Comparison of ENCODE assay signal across 25 mouse cellular contexts in genomic region chr13:83328488-83328887, GRCm38 (mm10).
DNase-seq lines count a peak whose midpoint lies in the region; ATAC-seq lines count a peak whose summit lies in the region.
"Had no signal": no experiment of that assay in that cellular context is flagged by ENCODE, and none has a peak within 500 bp of the region (broad histone marks: within the 10 kb centered on the region; RNA-seq: fewer than 3 reads in every experiment).

No protein-coding gene starts in this region.

- no peaks in the 10 kb centered on the region for H3K9me3 ChIP-seq in heart, embryonic 10.5 days
- H3K9me3 ChIP-seq in midbrain, embryonic 12.5 days: no peaks in the 10 kb centered on the region
- no peaks in the 10 kb centered on the region for H3K9me3 ChIP-seq in midbrain, embryonic 15.5 days
- H3K9me3 ChIP-seq in kidney, embryonic 14.5 days (ENCODE audit: control insufficient read depth, low read length): no peaks in the 10 kb centered on the region
- H3K9me3 ChIP-seq: heart, embryonic 13.5 days had no signal

- H3K27me3 ChIP-seq in heart, embryonic 10.5 days (ENCODE audit: insufficient read depth, poor library complexity, severe bottlenecking): no peaks in the 10 kb centered on the region
- H3K27me3 ChIP-seq in midbrain, embryonic 12.5 days: no peaks in the 10 kb centered on the region
- no peaks in the 10 kb centered on the region for H3K27me3 ChIP-seq in midbrain, embryonic 15.5 days (replicated peaks)
- no peaks in the 10 kb centered on the region for H3K27me3 ChIP-seq in kidney, embryonic 14.5 days (ENCODE audit: control insufficient read depth, insufficient read depth, low read length)
- H3K27me3 ChIP-seq: heart, embryonic 13.5 days had no signal

- H3K36me3 ChIP-seq in heart, embryonic 10.5 days: no peaks in the 10 kb centered on the region
- no peaks in the 10 kb centered on the region for H3K36me3 ChIP-seq in midbrain, embryonic 12.5 days
- no peaks in the 10 kb centered on the region for H3K36me3 ChIP-seq in midbrain, embryonic 15.5 days (replicated peaks)
- no peaks in the 10 kb centered on the region for H3K36me3 ChIP-seq in kidney, embryonic 14.5 days (ENCODE audit: control insufficient read depth, insufficient read depth, low read length)
- H3K36me3 ChIP-seq: heart, embryonic 13.5 days had no signal

- H3K9ac ChIP-seq in midbrain, embryonic 12.5 days (replicated peaks): no peak overlapping the region
- no peak overlapping the region for H3K9ac ChIP-seq in midbrain, embryonic 15.5 days
- H3K9ac ChIP-seq in kidney, embryonic 14.5 days (ENCODE audit: low read depth, low read length): no peak overlapping the region
- H3K9ac ChIP-seq: heart, embryonic 13.5 days; hindbrain, embryonic 14.5 days had no signal

- H3K4me1 ChIP-seq in heart, embryonic 10.5 days: no peaks in the 10 kb centered on the region
- H3K4me1 ChIP-seq in midbrain, embryonic 12.5 days: no peaks in the 10 kb centered on the region
- no peaks in the 10 kb centered on the region for H3K4me1 ChIP-seq in midbrain, embryonic 15.5 days
- H3K4me1 ChIP-seq in kidney, embryonic 14.5 days (ENCODE audit: control insufficient read depth, insufficient read depth, low read length): no peaks in the 10 kb centered on the region

- H3K27ac ChIP-seq in heart, embryonic 10.5 days: no peak overlapping the region
- no peak overlapping the region for H3K27ac ChIP-seq in midbrain, embryonic 12.5 days (replicated peaks)
- no peak overlapping the region for H3K27ac ChIP-seq in midbrain, embryonic 15.5 days
- H3K27ac ChIP-seq in kidney, embryonic 14.5 days (ENCODE audit: low read depth, low read length): no peak overlapping the region
- H3K27ac ChIP-seq: heart, embryonic 13.5 days; hindbrain, embryonic 14.5 days; hindbrain, postnatal 0 days had no signal

- peak; percentile 87 for DNase-seq in heart, adult 11 months
- no peak for DNase-seq in heart, embryonic 10.5 days (ENCODE audit: low spot score)
- DNase-seq in skeletal muscle tissue, adult 2 months (ENCODE audit: low read depth, low spot score): peak; percentile 7
- DNase-seq in neural tube, embryonic 10.5 days (ENCODE audit: extremely low spot score, low spot score): no peak
- DNase-seq: adrenal gland, adult 2 months; adrenal gland, postnatal 14 days; cerebellum, adult 11-12 months; cerebellum, adult 8-10 months; cerebellum, postnatal 10 days; cerebellum, postnatal 36 days; gastrocnemius, postnatal 10 days; gastrocnemius, postnatal 36 days; heart, adult 18-20 months; heart, postnatal 14 days; heart, postnatal 4 days had no signal

- H3K4me2 ChIP-seq in midbrain, embryonic 12.5 days (replicated peaks): no peak overlapping the region
- no peak overlapping the region for H3K4me2 ChIP-seq in midbrain, embryonic 15.5 days
- H3K4me2 ChIP-seq in kidney, embryonic 14.5 days (replicated peaks; ENCODE audit: low read depth, low read length): no peak overlapping the region
- H3K4me2 ChIP-seq: heart, embryonic 13.5 days; hindbrain, embryonic 14.5 days had no signal

- ATAC-seq in midbrain, embryonic 12.5 days (ENCODE audit: low FRiP score, low read depth): 0 out of 2 replicates have a peak, but pooled peaks have one; percentile 38
- ATAC-seq in midbrain, embryonic 15.5 days (replicated peaks): no peak
- ATAC-seq in granulocyte monocyte progenitor cell, adult 5-6 weeks (replicated peaks; ENCODE audit: poor library complexity, severe bottlenecking): peak; percentile 66
- no peak for ATAC-seq in kidney, embryonic 14.5 days (ENCODE audit: low FRiP score, low TSS enrichment)
- ATAC-seq: CD4-positive, CD25-positive, alpha-beta regulatory T cell, adult 4 months; forebrain, embryonic 14.5 days; hindbrain, postnatal 0 days; inflammation-experienced regulatory T-cells, adult 6 months had no signal

- WGBS in heart, embryonic 10.5 days: 82% methylated on average over 4 of the region's 4 CpGs
- 65% methylated on average over 4 of the region's 4 CpGs for WGBS in midbrain, embryonic 12.5 days
- WGBS in midbrain, embryonic 15.5 days: 70% methylated on average over 4 of the region's 4 CpGs
- 60% methylated on average over 4 of the region's 4 CpGs for WGBS in kidney, embryonic 14.5 days

- H3K4me3 ChIP-seq in heart, embryonic 10.5 days: no peak overlapping the region
- H3K4me3 ChIP-seq in midbrain, embryonic 12.5 days: no peak overlapping the region
- no peak overlapping the region for H3K4me3 ChIP-seq in midbrain, embryonic 15.5 days
- H3K4me3 ChIP-seq in kidney, embryonic 14.5 days (ENCODE audit: low read length): no peak overlapping the region
- H3K4me3 ChIP-seq: heart, embryonic 13.5 days had no signal

Comparison
In these comparisons a context has a peak if more than half of its experiments do, and no peak if none do; other contexts are left out.
1. DNase-seq: peak in heart, adult 11 months (single experiment) and skeletal muscle tissue, adult 2 months (single experiment); none in heart, embryonic 10.5 days (single experiment) and neural tube, embryonic 10.5 days (single experiment).
2. ATAC-seq: peak in midbrain, embryonic 12.5 days (single experiment) and granulocyte monocyte progenitor cell, adult 5-6 weeks (single experiment); none in midbrain, embryonic 15.5 days (single experiment) and kidney, embryonic 14.5 days (single experiment).